Mouse (Mus musculus): ENCODE measurements at regions not wholly inside any gene's neighbourhood (a gene's known extent, or its start where the extent isn't known, plus 50 kb on each side); places are given as distances from the start of the nearest gene placed in this dataset.

DNA sequence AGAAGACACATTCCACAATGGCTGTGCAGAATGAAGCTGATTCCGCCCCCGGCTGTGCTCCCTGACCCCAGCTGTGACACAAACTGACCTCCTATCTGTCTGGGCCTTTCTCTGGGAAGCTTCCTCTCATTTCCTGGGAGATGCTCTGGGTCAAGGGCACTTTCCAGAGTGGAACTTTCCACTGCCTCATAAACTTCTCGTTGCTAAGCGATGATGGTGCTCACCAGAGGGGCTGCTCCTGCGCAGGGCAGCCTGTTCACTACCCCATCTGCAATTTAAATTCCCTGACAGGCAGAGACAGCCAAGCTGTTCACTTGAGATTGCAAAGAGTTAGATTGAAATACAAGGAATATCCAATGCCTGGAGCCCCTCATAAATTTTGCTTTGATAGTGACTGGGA lies 116.7 kb upstream of the 1700012A03Rik start:
- Histone ChIP-seq H3K9me3 (no peaks in the 10 kb centered on the region), H3K27ac (no peak overlapping the region), H3K4me2 (replicated peaks) (no peak overlapping the region), H3K4me3 (replicated peaks) (no peak overlapping the region), H3K9ac (no peak overlapping the region), H3K36me3 (no peaks in the 10 kb centered on the region), H3K4me1 (replicated peaks) (0 out of 2 replicates have a peak, but pooled peaks cover 1% of the 10 kb centered on the region), H3K27me3 (replicated peaks) (no peaks in the 10 kb centered on the region)
- 38% methylated on average over 5 of the region's 5 CpGs for WGBS
- no peak for ATAC-seq

DNA sequence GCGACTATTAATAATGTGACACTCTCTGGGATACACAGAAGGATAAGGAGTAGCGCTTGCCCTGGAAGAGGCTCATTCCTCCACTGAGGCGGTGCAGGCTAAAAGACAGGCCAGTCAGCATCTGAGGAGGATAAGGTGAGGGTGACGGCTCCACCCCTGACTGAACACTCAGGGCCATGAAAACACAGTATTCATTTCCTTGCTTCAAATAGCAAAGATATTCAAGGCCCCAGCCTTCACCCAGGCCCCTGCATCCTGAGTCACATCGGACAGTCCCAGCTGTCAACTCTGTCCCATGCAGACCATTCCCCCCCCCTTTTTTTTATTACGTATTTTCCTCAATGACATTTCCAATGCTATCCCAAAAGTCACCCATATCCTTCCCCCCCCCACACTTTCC lies 118.9 kb upstream of the 1700012A03Rik start:
- WGBS: 90% methylated on average over 6 of the region's 6 CpGs
- Histone ChIP-seq H3K4me2 (replicated peaks) (no peak overlapping the region), H3K9me3 (no peaks in the 10 kb centered on the region), H3K4me1 (replicated peaks) (no peaks in the 10 kb centered on the region), H3K27me3 (replicated peaks) (no peaks in the 10 kb centered on the region), H3K36me3 (no peaks in the 10 kb centered on the region), H3K9ac (no peak overlapping the region), H3K4me3 (replicated peaks) (no peak overlapping the region), H3K27ac (no peak overlapping the region)
- ATAC-seq: no peak

DNA sequence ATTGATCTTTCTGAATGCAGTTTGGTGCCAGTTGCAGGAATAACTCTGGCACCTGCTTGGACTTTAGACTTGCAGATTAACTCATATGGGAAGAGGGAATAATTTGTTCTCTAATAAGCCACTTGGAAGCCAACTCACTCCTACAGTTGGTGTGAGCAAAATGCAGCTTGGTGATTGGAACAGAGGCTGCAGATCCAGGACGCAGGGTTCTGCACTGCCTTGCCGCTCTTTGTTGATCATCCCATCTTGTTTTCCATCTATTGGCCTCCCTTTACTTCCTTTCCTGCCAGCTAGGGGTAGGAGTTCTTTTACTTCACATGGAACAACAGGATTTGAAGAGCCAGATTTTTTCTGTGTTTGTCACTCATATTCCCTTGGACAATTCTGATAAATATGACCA lies 120.9 kb upstream of the 1700012A03Rik start:
- no peak overlapping the region for H3K4me3 ChIP-seq (replicated peaks)
- H3K4me1 ChIP-seq (replicated peaks): no peaks in the 10 kb centered on the region
- H3K27me3 ChIP-seq (replicated peaks): no peaks in the 10 kb centered on the region
- no peak for ATAC-seq
- no peaks in the 10 kb centered on the region for H3K36me3 ChIP-seq
- WGBS: 88% methylated on average over 2 of the region's 2 CpGs
- H3K4me2 ChIP-seq (replicated peaks): no peak overlapping the region
- no peak overlapping the region for H3K27ac ChIP-seq
- no peaks in the 10 kb centered on the region for H3K9me3 ChIP-seq
- H3K9ac ChIP-seq: no peak overlapping the region

DNA sequence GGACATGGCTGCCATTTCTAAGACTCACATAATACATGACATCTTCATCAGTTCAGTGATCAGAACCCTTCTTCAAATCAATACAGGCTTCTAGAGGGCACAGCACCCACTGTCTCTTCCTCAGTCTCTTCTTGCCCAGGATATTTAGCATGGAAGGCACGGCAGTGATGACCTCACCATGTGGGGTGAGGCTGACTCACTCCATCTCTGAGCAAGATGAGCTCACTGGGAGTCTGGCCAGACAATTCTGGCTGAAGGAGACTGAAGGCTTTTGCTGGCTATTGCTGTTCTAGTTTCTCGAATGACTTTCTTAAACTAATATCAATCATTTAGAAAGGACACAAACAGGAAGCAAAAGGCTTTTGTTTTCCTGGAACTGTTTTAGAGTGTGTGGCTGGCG lies 122.9 kb upstream of the 1700012A03Rik start:
- WGBS: 63% methylated on average over 3 of the region's 3 CpGs
- H3K36me3 ChIP-seq: no peaks in the 10 kb centered on the region
- no peaks in the 10 kb centered on the region for H3K4me1 ChIP-seq (replicated peaks)
- ATAC-seq: no peak
- H3K9me3 ChIP-seq: no peaks in the 10 kb centered on the region
- H3K9ac ChIP-seq: no peak overlapping the region
- H3K4me2 ChIP-seq (replicated peaks): no peak overlapping the region
- no peak overlapping the region for H3K27ac ChIP-seq
- no peak overlapping the region for H3K4me3 ChIP-seq (replicated peaks)
- no peaks in the 10 kb centered on the region for H3K27me3 ChIP-seq (replicated peaks)

DNA sequence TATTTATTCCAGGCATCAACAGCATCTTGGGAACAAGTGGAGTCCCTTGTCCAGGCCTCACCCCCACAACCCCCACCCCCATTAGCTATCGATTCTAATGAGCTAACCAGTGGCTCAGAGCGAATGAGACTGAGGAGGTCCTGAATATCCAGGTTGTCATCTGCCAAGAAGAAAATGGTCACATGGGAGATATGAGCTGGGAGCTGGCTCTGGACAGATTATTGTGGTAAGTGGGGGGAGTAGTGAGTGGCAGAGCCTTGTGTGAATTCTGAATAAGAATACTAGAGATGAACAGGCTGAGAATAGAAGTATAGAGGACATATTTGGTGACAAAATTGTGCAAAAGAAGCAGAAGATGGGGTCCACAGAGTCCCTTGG lies 125.4 kb upstream of the 1700012A03Rik start:
- 77% methylated on average over 2 of the region's 2 CpGs for WGBS

DNA sequence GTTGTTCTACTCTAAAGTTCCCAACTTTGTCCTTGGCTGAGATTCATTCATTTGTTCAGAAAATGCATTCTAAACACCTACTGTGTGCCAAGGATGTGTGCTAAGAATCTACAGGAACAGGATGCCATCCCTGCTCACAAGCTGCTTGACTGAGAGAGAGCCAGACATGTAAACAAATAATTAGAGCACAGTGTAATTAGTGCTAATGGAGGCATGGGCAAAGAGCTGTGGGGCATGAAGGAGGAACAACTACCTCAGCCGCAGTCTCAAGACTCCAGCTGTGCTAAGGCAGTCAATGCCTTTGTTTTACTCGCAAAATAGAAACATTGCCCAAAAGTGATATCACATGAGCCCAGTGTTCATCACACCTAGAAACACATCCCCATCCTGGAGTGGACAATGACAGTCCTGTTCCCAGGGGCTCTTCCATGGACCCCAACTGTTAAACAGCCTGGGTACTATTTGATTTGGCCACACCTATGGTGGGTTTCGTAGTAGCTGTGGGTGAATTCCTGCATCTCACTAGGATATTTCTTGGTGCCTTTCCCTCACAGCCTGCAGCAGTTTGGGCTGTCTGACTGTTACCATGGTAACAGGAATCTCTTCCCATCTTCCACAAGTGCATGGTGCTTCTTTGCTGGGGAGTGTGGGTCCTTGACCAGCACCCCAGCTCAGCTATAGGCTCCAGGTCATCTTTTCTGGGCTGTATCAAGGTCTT lies 125.9 kb upstream of the 1700012A03Rik start:
- H3K36me3 ChIP-seq: no peaks in the 10 kb centered on the region
- no peaks in the 10 kb centered on the region for H3K27me3 ChIP-seq (replicated peaks)
- H3K4me1 ChIP-seq (replicated peaks): no peaks in the 10 kb centered on the region
- 64% methylated on average over 3 of the region's 3 CpGs for WGBS
- H3K9me3 ChIP-seq: no peaks in the 10 kb centered on the region
- no peak overlapping the region for H3K9ac ChIP-seq
- H3K4me3 ChIP-seq (replicated peaks): no peak overlapping the region
- H3K4me2 ChIP-seq (replicated peaks): no peak overlapping the region
- no peak for ATAC-seq
- H3K27ac ChIP-seq: no peak overlapping the region

More for the DNA sequence above, 125.4 kb upstream of the 1700012A03Rik start:
- H3K9me3 ChIP-seq: no peaks in the 10 kb centered on the region
- H3K27me3 ChIP-seq (replicated peaks): no peaks in the 10 kb centered on the region
- no peaks in the 10 kb centered on the region for H3K4me1 ChIP-seq (replicated peaks)
- no peak for ATAC-seq
- no peaks in the 10 kb centered on the region for H3K36me3 ChIP-seq
- no peak overlapping the region for H3K27ac ChIP-seq
- H3K9ac ChIP-seq: no peak overlapping the region
- H3K4me3 ChIP-seq (replicated peaks): no peak overlapping the region
- no peak overlapping the region for H3K4me2 ChIP-seq (replicated peaks)

DNA sequence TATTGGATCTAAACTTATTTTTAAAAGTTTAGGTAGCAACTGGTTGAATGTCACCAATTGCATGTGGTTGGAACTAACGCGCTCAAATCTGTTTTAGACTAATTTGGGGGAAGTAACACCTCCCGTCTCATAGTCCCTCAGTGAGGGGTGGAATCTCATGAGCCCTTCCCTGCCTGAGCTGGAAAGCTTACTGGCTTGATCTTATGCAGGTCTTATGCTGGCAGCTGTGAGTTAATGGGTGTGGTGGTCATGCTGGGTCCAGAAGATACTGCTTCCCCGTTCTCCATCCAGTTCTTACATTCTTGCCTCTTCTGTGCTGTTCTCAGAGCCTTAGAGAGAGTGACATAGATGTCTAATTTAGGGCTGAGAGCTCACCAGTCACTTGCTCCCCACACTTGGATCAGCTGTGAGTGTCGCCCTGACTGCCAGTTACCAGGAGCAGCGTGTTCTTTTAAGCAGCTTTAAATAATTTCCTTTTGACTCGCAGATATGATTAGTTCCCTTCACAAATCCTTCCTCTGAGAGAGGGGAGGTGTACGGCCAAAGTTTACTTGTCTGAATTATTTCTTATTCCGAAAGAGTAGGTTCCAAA lies 128.4 kb upstream of the 1700012A03Rik start:
- H3K9ac ChIP-seq: no peak overlapping the region
- no peaks in the 10 kb centered on the region for H3K4me1 ChIP-seq (replicated peaks)
- no peaks in the 10 kb centered on the region for H3K27me3 ChIP-seq (replicated peaks)
- WGBS: 88% methylated on average over 9 of the region's 9 CpGs
- no peak overlapping the region for H3K27ac ChIP-seq
- H3K4me3 ChIP-seq (replicated peaks): no peak overlapping the region
- no peaks in the 10 kb centered on the region for H3K36me3 ChIP-seq
- H3K9me3 ChIP-seq: no peaks in the 10 kb centered on the region
- no peak overlapping the region for H3K4me2 ChIP-seq (replicated peaks)
- no peak for ATAC-seq

DNA sequence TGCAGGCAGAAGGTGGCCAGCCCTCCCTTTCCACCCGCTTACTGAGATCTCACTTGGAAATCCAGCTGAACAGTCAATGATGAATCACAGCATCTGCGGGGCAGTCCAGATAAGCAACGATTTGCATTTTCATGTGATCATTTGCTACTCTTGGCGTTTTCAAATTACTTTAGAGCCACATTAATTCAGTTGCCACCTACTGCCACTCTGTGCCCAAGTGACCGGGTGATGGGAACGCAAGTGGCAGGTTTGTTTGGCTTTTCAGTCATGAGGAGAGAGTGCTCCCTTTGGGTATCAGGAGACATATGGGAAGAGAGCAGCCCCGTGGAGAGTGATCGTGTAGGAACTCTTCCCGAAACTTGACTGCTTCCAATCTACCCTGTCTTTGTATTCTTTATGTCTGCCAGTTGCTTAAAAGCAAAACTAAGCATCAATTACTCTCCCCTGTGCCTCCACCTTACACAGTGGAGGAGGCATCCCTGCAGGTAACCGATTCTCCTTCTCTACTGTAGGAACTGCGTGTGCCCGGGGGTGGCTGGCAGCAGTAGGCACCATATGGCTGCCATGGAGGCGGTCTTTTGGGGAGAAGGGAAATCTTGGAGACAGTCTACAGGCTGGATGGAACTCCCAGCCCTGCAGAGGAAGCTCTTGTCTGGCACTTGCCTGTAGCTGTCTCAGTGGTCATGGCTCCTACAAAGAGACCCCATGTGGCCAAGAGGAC lies 132.5 kb upstream of the 1700012A03Rik start:
- ATAC-seq: no peak
- WGBS: 83% methylated on average over 13 of the region's 13 CpGs
- no peaks in the 10 kb centered on the region for H3K9me3 ChIP-seq

DNA sequence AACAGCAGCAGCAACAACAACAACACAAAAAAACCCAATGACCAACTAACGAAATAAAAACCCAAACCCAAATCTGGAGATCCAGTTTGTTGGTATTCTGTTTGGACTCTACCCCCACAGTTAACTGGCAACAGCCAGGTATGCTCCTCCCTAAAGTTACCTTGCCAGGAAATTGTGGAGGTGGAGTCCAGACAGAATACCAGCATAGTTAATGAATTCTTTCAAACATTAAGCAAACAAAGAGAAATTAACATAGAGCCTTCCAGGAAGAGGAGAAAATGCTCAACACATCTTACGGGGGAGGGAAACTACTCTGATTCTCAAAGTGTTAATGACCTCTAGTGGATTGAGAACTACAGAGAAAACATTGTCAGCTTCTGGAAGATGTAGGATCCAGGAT lies 148.3 kb upstream of the 1700012A03Rik start:
- WGBS: 75% methylated on average over 2 of the region's 2 CpGs
- ATAC-seq: no peak
- Histone ChIP-seq H3K36me3 (no peaks in the 10 kb centered on the region), H3K9ac (no peak overlapping the region), H3K4me2 (replicated peaks) (no peak overlapping the region), H3K4me1 (replicated peaks) (no peaks in the 10 kb centered on the region), H3K9me3 (no peaks in the 10 kb centered on the region), H3K27me3 (replicated peaks) (no peaks in the 10 kb centered on the region), H3K4me3 (replicated peaks) (no peak overlapping the region), H3K27ac (no peak overlapping the region)

More for the DNA sequence above, 132.5 kb upstream of the 1700012A03Rik start:
- H3K4me3 ChIP-seq (replicated peaks): no peak overlapping the region
- H3K36me3 ChIP-seq: no peaks in the 10 kb centered on the region
- no peak overlapping the region for H3K4me2 ChIP-seq (replicated peaks)
- no peaks in the 10 kb centered on the region for H3K4me1 ChIP-seq (replicated peaks)
- H3K9ac ChIP-seq: no peak overlapping the region
- no peak overlapping the region for H3K27ac ChIP-seq
- no peaks in the 10 kb centered on the region for H3K27me3 ChIP-seq (replicated peaks)

DNA sequence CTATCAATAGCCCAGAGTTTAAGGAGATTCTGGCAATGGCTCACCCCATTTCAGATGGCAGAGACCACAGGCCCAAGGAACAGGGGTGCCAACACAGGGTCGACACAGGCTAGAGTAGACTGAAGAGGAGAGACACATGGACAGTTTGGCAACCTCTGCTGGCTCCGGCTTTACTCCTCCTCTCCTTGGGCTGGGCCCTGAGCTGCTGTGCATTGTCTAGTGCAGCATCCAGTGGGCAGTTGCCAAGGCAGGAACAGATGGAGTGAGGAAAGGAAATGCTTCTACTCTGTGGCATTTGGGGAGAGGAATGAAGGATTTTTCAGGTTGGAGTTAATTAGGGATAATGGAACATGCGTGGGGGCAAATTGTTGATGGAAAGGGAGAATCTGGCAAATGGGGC lies 151.0 kb upstream of the 1700012A03Rik start:
- WGBS: 69% methylated on average over 3 of the region's 3 CpGs
- H3K27ac ChIP-seq: no peak overlapping the region

DNA sequence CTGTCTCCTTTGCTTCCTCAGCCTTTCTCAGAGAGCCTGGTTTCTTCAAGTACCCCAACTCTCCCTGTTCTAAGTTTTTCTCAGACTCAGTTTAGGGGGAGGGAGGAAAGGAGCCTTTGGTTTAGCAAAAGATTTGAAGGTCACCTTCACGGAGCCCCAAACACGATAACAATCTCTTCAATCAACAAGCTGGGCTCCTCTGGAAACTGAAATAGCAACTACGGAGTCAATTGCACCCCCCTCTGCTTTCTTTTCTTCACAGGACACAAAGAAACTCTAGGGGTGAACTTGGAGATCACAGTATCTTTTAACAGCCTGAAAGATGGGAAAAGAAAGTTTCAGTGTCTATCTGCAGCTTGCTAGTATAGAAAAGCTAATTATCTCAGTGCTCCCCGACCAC lies 151.4 kb upstream of the 1700012A03Rik start:
- H3K27ac ChIP-seq: no peak overlapping the region
- 34% methylated on average over 4 of the region's 4 CpGs for WGBS
- no peaks in the 10 kb centered on the region for H3K4me1 ChIP-seq (replicated peaks)
- no peaks in the 10 kb centered on the region for H3K9me3 ChIP-seq
- H3K36me3 ChIP-seq: no peaks in the 10 kb centered on the region
- ATAC-seq: no peak
- H3K27me3 ChIP-seq (replicated peaks): no peaks in the 10 kb centered on the region
- no peak overlapping the region for H3K9ac ChIP-seq
- H3K4me2 ChIP-seq (replicated peaks): no peak overlapping the region
- H3K4me3 ChIP-seq (replicated peaks): no peak overlapping the region

More for the DNA sequence above, 151.0 kb upstream of the 1700012A03Rik start:
- no peaks in the 10 kb centered on the region for H3K36me3 ChIP-seq
- no peaks in the 10 kb centered on the region for H3K4me1 ChIP-seq (replicated peaks)
- ATAC-seq: no peak
- no peaks in the 10 kb centered on the region for H3K27me3 ChIP-seq (replicated peaks)
- no peak overlapping the region for H3K9ac ChIP-seq
- H3K9me3 ChIP-seq: no peaks in the 10 kb centered on the region
- no peak overlapping the region for H3K4me3 ChIP-seq (replicated peaks)
- H3K4me2 ChIP-seq (replicated peaks): no peak overlapping the region

DNA sequence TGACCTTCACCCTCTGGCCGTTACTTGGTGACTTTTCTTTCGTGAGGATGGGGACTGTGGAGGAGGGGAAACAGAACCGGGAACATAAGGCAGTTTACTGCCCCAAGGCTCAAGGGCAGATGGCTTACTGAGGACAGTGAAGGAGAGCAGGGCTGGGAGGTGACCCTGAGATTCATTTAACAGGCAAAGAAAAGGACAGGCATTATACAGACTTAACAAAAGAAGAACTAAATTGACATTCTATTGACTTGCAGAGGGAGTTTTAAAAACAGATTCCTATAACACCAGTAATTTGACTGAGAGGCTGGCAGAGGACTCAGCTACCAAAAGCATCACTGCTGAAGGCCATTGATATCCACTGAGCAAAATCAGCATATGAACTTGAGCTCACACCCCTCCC lies 153.0 kb upstream of the 1700012A03Rik start:
- Histone ChIP-seq H3K27me3 (replicated peaks) (no peaks in the 10 kb centered on the region), H3K9ac (no peak overlapping the region), H3K4me1 (replicated peaks) (no peaks in the 10 kb centered on the region), H3K27ac (no peak overlapping the region), H3K4me3 (replicated peaks) (no peak overlapping the region), H3K4me2 (replicated peaks) (no peak overlapping the region), H3K36me3 (no peaks in the 10 kb centered on the region), H3K9me3 (no peaks in the 10 kb centered on the region)
- WGBS: 60% methylated on average over 3 of the region's 3 CpGs
- ATAC-seq: no peak

DNA sequence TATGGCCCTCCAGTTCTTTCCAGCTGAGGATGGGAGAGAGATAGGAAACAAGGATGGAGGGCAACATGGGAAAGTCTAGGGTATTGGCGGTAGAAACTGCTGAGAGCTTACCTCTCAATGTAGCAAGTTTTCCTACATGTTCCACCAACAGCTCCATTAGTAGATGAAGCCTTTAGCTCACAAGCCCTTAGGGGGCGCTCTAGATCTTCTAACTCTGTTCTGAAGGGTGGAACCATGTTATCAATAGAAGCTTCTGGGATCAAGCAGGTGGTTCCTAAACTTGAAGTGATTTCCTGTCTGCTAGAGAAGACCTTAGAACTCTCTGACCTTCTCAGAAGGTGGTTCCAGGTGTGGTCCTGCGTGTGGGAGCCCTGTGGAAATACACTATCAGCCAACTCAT lies 154.2 kb upstream of the 1700012A03Rik start:
- Histone ChIP-seq H3K27ac (no peak overlapping the region), H3K4me3 (replicated peaks) (no peak overlapping the region), H3K36me3 (no peaks in the 10 kb centered on the region), H3K9me3 (no peaks in the 10 kb centered on the region), H3K4me1 (replicated peaks) (no peaks in the 10 kb centered on the region), H3K9ac (no peak overlapping the region), H3K27me3 (replicated peaks) (no peaks in the 10 kb centered on the region), H3K4me2 (replicated peaks) (no peak overlapping the region)
- WGBS: 50% methylated on average over 3 of the region's 3 CpGs
- no peak for ATAC-seq

All from intestine, embryonic 15.5 days (tissue).